Mouse (Mus musculus) right cerebral cortex, postnatal 36 days (tissue): Measurements from ENCODE around the gene Gm5129.
"Not testable (repeated sequence)": the region's sequence is repeated elsewhere in the genome, so short reads cannot be mapped to it uniquely, and the experiment has no call there.

Experiments used
- DNase-seq, 2 experiments: peaks; one replicate each; pipeline ENCODE4 v3.0.0; 2022; ENCODE audit warnings: low spot score in 2 of 2, mixed read lengths in 1 of 2

Gm5129 gene

DNA sequence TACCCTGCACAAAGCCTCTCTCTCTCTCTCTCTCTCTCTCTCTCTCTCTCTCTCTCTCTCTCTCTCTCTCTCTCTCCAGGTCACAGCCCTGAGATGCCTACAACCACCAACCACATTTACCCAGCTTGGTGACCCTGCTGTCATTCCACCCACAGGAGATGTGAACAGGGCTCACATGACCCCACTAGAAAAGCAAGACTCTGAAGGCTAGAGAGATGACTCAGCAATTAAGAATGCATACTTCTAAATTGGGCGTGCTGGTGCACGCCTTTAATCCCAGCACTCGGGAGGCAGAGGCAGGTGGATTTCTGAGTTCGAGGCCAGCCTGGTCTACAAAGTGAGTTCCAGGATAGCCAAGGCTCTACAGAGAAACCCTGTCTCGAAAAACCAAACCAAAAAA, 9.7 kb downstream of the Gm5129 start:
- DNase-seq, result not testable (repeated sequence)

DNA sequence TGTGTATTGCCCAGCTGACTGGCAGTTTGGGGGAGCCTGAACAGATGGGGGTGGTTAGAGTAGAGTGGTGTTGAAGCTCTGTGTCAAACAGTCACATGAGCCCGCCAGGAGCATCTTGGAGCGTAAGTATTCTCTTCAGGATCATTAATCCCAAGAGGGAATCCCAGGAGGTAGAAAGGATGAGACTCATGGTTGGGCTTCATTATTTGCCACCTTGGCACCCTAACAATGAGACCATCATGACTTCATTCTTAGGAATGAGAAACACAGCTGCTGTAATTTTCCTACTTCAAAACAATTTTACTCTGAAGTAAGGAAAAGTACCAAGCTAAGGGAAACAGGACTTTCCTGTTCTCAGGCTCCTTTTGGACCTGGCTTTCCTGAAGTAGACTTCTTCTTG, 10.4 kb downstream of the Gm5129 start:
- DNase-seq, result no peak

DNA sequence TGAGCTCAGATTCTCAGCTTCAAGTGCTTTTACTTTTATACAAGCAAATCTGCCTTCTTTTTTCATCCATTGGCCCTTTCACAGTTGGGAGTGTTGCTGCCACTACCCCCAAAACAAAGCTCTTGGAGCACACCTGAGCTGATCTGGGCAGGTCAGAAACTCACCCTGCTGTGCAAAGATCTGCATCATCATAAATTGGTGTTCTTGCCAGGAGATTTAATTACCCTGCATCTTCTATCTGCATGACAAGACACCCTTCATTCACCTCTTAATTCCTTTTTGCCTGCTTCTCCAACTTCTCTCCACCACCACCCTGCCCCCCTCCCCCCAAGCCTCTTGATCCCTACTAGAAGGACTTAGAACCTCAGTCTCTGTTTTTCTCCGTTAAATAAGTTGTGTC, 14.6 kb downstream of the Gm5129 start:
- DNase-seq, result no peak

DNA sequence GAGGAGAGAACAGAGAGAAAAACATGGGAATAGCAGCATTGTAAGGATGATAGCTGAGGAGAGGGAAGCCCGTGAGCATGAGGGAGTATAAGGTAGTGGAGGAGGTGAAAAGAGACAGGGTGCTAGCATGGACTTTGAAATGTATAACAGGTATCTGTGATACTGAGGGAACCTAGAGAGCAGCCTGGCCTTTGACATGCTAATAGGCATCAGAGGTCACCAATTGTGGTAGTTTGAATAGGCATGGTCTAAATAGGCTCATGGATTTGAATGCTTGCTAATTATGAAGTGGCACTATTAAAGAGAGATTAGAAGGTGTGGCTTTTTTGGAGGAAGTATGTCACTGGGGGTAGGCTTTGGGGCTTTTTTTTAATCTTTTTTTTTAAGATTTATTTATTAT, 22.8 kb downstream of the Gm5129 start:
- no peak for DNase-seq

DNA sequence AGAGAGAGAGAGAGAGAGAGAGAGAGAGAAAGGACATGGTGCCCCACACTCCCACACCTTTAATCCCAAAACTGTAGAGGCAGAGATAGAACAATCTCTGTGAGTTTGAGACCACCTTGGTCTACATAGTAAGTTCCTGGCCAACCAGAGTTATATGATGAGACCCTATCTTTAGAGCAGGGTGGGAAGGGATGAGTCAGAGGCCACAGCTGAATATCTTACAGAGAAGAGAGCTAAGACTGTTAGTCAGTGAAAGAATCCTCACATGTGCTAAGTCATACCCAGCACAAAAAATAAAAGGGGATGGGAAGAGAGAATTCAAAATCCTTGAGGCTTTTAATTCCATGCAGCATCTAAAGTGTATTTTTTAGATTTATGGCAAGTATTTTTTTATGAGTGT, 24.1 kb downstream of the Gm5129 start:
- no peak for DNase-seq

DNA sequence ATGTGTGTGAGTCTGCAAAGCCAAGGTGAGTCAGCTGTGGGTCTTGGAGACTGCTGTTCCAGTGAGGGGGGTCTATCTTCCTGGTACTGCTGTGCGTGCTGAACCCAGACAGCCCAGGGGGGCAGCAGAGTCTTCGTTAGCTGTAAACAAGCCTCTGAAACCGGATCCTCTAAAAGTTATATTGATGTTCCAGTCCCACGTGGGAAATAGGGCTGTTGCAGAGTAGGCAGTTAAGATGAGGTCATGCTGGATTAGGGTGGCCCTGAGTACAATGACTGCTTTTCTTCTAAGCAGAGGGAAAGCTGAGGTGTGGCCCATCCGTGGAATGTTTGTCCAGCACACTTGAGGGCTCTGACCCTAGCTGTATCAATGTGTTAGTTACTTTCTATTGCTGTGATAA, 27.5 kb downstream of the Gm5129 start:
- no peak for DNase-seq

DNA sequence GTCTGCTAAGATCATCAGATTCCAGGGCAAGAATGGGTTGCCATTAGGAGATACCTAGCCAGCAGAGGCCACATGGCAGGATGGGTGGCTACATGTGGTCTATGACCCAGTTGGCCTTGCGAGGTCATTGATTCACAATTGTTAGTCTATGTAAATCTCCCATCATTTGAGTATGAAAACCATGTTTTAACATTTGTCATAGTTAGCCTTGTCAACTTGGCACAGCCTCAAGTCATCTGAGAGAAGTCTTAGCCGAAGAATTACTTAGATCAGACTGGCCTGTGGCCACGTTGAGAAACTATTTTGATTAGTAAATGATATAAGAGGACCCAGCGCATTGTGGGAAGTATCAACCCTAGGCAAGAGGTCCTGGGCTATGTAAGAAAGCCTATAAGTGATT, 28.5 kb downstream of the Gm5129 start:
- DNase-seq, result no peak

DNA sequence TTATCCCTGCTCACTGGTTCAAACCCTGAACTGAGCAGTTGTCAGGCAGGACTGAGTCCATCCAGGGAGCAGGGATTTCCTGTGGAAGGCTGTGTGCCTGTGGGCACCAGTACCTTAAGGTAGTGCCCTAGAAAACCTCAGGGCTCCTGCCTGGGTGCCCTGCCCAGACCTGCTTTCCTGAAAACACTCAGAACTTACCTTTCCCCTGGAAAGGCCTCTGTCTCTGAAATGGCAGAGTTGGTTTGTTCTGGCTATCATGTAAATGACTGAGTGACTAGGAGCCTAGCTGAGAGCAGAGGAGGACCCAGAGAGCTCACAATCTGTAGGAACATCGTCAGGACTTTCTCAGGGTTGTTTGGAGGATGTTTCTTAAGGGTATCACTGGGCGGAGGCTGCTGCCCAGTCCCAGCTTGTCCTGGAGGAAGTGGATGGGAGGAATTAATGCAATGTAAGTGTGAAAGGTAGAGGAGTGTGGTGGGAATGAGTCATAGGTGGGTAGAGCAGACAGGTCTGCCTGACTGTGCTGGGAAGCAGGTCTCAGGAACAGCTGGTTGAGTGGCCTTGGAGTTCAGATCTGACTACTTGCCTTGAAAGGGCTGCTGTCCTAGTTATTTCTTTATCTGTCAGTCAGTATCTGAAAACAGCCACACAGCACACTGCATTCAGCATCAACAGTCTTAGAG, 36.1 kb downstream of the Gm5129 start:
- DNase-seq, result no peak

DNA sequence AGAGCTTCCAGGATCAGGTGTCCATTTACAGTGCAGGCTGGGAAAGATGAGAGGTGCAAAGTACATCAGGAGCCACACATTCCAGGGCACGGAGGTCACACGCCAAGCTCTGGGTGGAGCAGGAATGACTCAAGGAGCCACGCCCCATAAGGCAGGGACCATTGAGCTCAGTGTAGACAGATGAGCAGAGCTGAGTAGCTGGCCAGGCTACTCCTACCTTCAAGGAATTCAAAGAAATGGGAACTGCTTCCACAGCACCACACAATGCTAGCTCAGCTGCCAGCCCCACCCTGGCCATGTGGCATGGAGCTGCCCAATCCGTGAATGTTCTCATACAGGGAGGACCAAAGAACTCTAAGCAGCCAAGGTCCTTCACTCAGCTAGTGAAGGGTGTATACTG, 37.2 kb downstream of the Gm5129 start:
- no peak for DNase-seq

DNA sequence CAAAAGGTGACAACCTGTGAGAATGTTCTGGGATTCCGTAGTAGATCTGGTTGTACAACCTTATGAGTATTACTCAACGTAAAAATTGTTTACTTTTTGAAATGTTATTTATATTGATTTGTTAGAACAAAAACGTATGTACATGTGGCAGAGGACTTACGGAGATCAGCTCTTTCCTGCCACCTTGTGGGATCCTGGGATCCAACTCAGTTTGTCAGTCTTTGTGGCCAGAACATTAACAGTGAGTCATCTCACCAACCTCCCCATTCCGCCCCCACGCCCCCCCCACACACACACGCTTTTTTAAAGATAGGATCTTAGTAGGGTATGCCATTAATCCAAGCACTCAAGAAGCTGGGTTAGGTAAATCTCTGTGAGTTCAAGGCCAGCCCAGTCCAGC, 47.4 kb downstream of the Gm5129 start:
- DNase-seq, result no peak

DNA sequence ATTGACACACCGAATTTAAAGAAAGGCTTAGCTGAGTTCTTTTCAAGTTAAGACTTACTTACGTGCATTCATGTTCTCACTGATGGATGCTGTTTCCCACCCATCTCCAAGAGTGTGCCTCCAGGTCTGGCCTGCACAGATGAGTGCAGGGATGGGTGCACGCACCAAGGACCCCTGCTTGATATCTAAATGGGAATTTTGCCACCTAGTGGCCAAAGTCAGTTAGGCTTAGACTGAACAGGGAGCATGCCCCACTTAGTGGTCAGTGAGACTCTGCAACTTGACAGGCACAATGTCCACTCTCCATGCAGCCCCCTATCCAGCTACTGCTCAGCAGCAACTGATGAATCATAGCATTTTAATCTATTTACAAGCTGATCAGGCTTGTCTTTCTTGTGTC, 48.1 kb downstream of the Gm5129 start:
- no peak for DNase-seq
